Mouse (Mus musculus): ENCODE measurements around the gene Ttc36.

The Ttc36 gene

GRCm38 (mm10) chr9:44802808-44803450 is at the start of gene Ttc36:
TSS of gene Ttc36 (minus strand) at chr9:44803072.
- DNase-seq (ENCODE audit: low spot score): no peak

- no peak for DNase-seq (ENCODE audit: low spot score)
Measured at GRCm38 (mm10) chr9:44847446-44847845, 44.6 kb upstream of the Ttc36 start.

GRCm38 (mm10) chr9:44841241-44841640 is 38.4 kb upstream of the Ttc36 start:
- peak; percentile 56 for DNase-seq (ENCODE audit: low spot score)

GRCm38 (mm10) chr9:44836439-44836838 is 33.6 kb upstream of the Ttc36 start:
- DNase-seq (ENCODE audit: low spot score): peak; percentile 78

GRCm38 (mm10) chr9:44832356-44832755 is 29.5 kb upstream of the Ttc36 start:
- no peak for DNase-seq (ENCODE audit: low spot score)

GRCm38 (mm10) chr9:44830506-44830905 is 27.6 kb upstream of the Ttc36 start:
- DNase-seq (ENCODE audit: low spot score): no peak

- DNase-seq (ENCODE audit: low spot score): no peak
Measured at GRCm38 (mm10) chr9:44828944-44829343, 26.1 kb upstream of the Ttc36 start.

GRCm38 (mm10) chr9:44826660-44827059 is 23.8 kb upstream of the Ttc36 start:
- DNase-seq (ENCODE audit: low spot score): no peak

- DNase-seq (ENCODE audit: low spot score): no peak
Measured at GRCm38 (mm10) chr9:44819920-44820827, 17.3 kb upstream of the Ttc36 start.

- DNase-seq (ENCODE audit: low spot score): no peak
Measured at GRCm38 (mm10) chr9:44817522-44817921, 14.7 kb upstream of the Ttc36 start.

GRCm38 (mm10) chr9:44814179-44814578 is 11.3 kb upstream of the Ttc36 start:
- no peak for DNase-seq (ENCODE audit: low spot score)

- DNase-seq (ENCODE audit: low spot score): no peak
Measured at GRCm38 (mm10) chr9:44810316-44810715, 7.4 kb upstream of the Ttc36 start.

- DNase-seq (ENCODE audit: low spot score): no peak
Measured at GRCm38 (mm10) chr9:44807778-44808177, 4.9 kb upstream of the Ttc36 start.

GRCm38 (mm10) chr9:44807141-44807540 is 4.3 kb upstream of the Ttc36 start:
- no peak for DNase-seq (ENCODE audit: low spot score)

- DNase-seq (ENCODE audit: low spot score): no peak
Measured at GRCm38 (mm10) chr9:44805536-44805935, 2.7 kb upstream of the Ttc36 start.

GRCm38 (mm10) chr9:44804678-44805077 is 1.8 kb upstream of the Ttc36 start:
- no peak for DNase-seq (ENCODE audit: low spot score)

GRCm38 (mm10) chr9:44801669-44802068 is 1.2 kb downstream of the Ttc36 start:
- DNase-seq (ENCODE audit: low spot score): no peak

GRCm38 (mm10) chr9:44799958-44800324 is 2.9 kb downstream of the Ttc36 start:
- no peak for DNase-seq (ENCODE audit: low spot score)

GRCm38 (mm10) chr9:44799102-44799957 is 3.5 kb downstream of the Ttc36 start, which contains the start of gene Tmem25:
TSS of gene Tmem25 (minus strand) at chr9:44799307.
- peak; percentile 43 for DNase-seq (ENCODE audit: low spot score)

- no peak for DNase-seq (ENCODE audit: low spot score)
Measured at GRCm38 (mm10) chr9:44798298-44798697, 4.6 kb downstream of the Ttc36 start.

- DNase-seq (ENCODE audit: low spot score): no peak
Measured at GRCm38 (mm10) chr9:44792842-44793241, 10.0 kb downstream of the Ttc36 start.

Measured in T-cell, adult 2 months (primary cell).